Mouse (Mus musculus): ENCODE data around the gene Esp38. TPM values are rescaled to one million over a fixed set of nuclear protein-coding genes. Genes with fewer than 3 reads are reported as not detected.
"Not testable (repeated sequence)": the region's sequence is repeated elsewhere in the genome, so short reads cannot be mapped to it uniquely, and the experiment has no call there.

Gene Esp38
- not detected in 2 replicates for polyA plus RNA-seq (2015; fragmentation: Nextera tagmentation; extraction: Ambion mirVana)

- no peak within 1 kb of the TSS for H3K9ac ChIP-seq
- no peak within 1 kb of the TSS for H3K4me2 ChIP-seq
- H3K9me3 ChIP-seq (replicated peaks): no peaks in the 10 kb centered on the region; the same call in 1 of the 2 replicates
- H3K36me3 ChIP-seq (ENCODE audit: poor library complexity, severe bottlenecking): no peaks in the 10 kb centered on the region
- no peak for ATAC-seq
- no peak within 1 kb of the TSS for H3K27ac ChIP-seq
- H3K4me1 ChIP-seq: no peaks in the 10 kb centered on the region
- no peak within 1 kb of the TSS for H3K4me3 ChIP-seq
- H3K27me3 ChIP-seq: no peaks in the 10 kb centered on the region
- 78% methylated on average over 3 of the region's 3 CpGs for WGBS
These were observed at the start of gene Esp38 for GRCm38 (mm10) chr17:39950220-39950619. TSS of gene Esp38 (plus strand) at chr17:39950520.

GRCm38 (mm10) chr17:39902928-39903545 lies 47.3 kb upstream of the Esp38 start:
- not testable (repeated sequence) for H3K4me2 ChIP-seq; H3K9ac ChIP-seq; H3K27ac ChIP-seq; H3K36me3 ChIP-seq (ENCODE audit: poor library complexity, severe bottlenecking); H3K4me1 ChIP-seq; H3K27me3 ChIP-seq; H3K4me3 ChIP-seq; H3K9me3 ChIP-seq (replicated peaks)
- 53% methylated on average over 8 of the region's 8 CpGs for WGBS
- ATAC-seq: peak; percentile 51; the same call in 1 of the 2 replicates

Other genes with a start within 250 kb of the Esp38 start
- gene AC192777.2, start 144.9 kb downstream of the Esp38 start, polyA plus RNA-seq (2015; fragmentation: Nextera tagmentation; extraction: Ambion mirVana): not detected in 2 replicates

All from forebrain, embryonic 13.5 days (tissue).